Comparison of ENCODE assay signal across 8 mouse cellular contexts in genomic region chr5:33652783-33653173, GRCm38 (mm10). TPM values are rescaled to one million over a fixed set of nuclear protein-coding genes. Genes with fewer than 3 reads are reported as not detected.
DNase-seq lines count a peak whose midpoint lies in the region; ATAC-seq and TF ChIP-seq lines count a peak whose summit lies in the region.

No protein-coding gene starts in this region.

- H3K9ac ChIP-seq in embryonic facial prominence, embryonic 12.5 days, result peak overlapping the region; percentile 39; the same call in 1 of the 2 replicates
- H3K9ac ChIP-seq in intestine, embryonic 14.5 days (ENCODE audit: low read length), result peak overlapping the region; percentile 22; the same call in 1 of the 2 replicates

- peak overlapping the region; percentile 64 for H3K4me2 ChIP-seq in embryonic facial prominence, embryonic 12.5 days (replicated peaks)
- H3K4me2 ChIP-seq in intestine, embryonic 14.5 days (ENCODE audit: low read length), result peak overlapping the region; percentile 52
- H3K4me2 ChIP-seq in myocyte (ENCODE audit: low read depth), result peak overlapping the region; percentile 77

- 0 out of 2 replicates have a peak, but pooled peaks have one; percentile 20 for ATAC-seq in embryonic facial prominence, embryonic 12.5 days (ENCODE audit: insufficient number of reproducible peaks, insufficient read depth, low FRiP score, low TSS enrichment)
- ATAC-seq in intestine, embryonic 14.5 days (replicated peaks; ENCODE audit: low FRiP score, low TSS enrichment, low read depth), result peak; percentile 24

- H3K4me1 ChIP-seq in embryonic facial prominence, embryonic 12.5 days, result peaks cover 35% of the 10 kb centered on the region
- peaks cover 27% of the 10 kb centered on the region for H3K4me1 ChIP-seq in intestine, embryonic 14.5 days (replicated peaks; ENCODE audit: control insufficient read depth, insufficient read depth, low read length)

- peak overlapping the region; percentile 63 for H3ac ChIP-seq in myocyte (ENCODE audit: control insufficient read depth, insufficient read length)

- WGBS in embryonic facial prominence, embryonic 12.5 days, result 5% methylated on average over 9 of the region's 9 CpGs
- WGBS in intestine, embryonic 14.5 days, result under 1% methylated on average over 9 of the region's 9 CpGs

- DNase-seq in left cerebral cortex, adult 2 months (ENCODE audit: extremely low spot score in 1 of 2, low spot score in 2 of 2), result no peak
- no peak for DNase-seq in left cerebral cortex, adult 8-10 months (ENCODE audit: low spot score in 2 of 2)
- no peak for DNase-seq in intestine, embryonic 14.5 days (ENCODE audit: low spot score)
- DNase-seq in frontal cortex, adult 2 months (ENCODE audit: extremely low spot score in 1 of 2, low spot score in 1 of 2), result no peak
- no peak for DNase-seq in layer of hippocampus, postnatal 10 days (ENCODE audit: low spot score in 2 of 2)
- no peak for DNase-seq in adrenal gland, postnatal 36 days

- intact Hi-C loops in left cerebral cortex, adult 2 months (cut with DNase I), result loop anchor here (10.0 kb wide), 1 partner anchor 378 kb away; the partner anchor contains the start of gene Ctbp1

- H3K36me3 ChIP-seq in embryonic facial prominence, embryonic 12.5 days, result peaks cover 26% of the 10 kb centered on the region
- H3K36me3 ChIP-seq in intestine, embryonic 14.5 days (ENCODE audit: control insufficient read depth, insufficient read depth, low read length), result peaks cover 43% of the 10 kb centered on the region
- peaks cover 5% of the 10 kb centered on the region for H3K36me3 ChIP-seq in myocyte (ENCODE audit: control insufficient read depth, insufficient read depth)

- H3K9me3 ChIP-seq in embryonic facial prominence, embryonic 12.5 days, result no peaks in the 10 kb centered on the region
- H3K9me3 ChIP-seq in intestine, embryonic 14.5 days (ENCODE audit: control insufficient read depth, low read length), result no peaks in the 10 kb centered on the region

- peaks cover 58% of the 10 kb centered on the region for H3K79me2 ChIP-seq in myocyte (ENCODE audit: control insufficient read depth, insufficient read depth)

- TF ChIP-seq POLR2A in myocyte (IDR thresholded peaks at IDR 0.05; ENCODE audit: insufficient read length, low read depth), result no peak

- peak overlapping the region; percentile 19; the same call in 1 of the 2 replicates for H3K27ac ChIP-seq in left cerebral cortex, adult 2 months
- peak overlapping the region; percentile 94 for H3K27ac ChIP-seq in embryonic facial prominence, embryonic 12.5 days
- H3K27ac ChIP-seq in intestine, embryonic 14.5 days (ENCODE audit: low read depth), result peak overlapping the region; percentile 98

- no peaks in the 10 kb centered on the region for H3K27me3 ChIP-seq in embryonic facial prominence, embryonic 12.5 days
- no peaks in the 10 kb centered on the region for H3K27me3 ChIP-seq in intestine, embryonic 14.5 days (replicated peaks; ENCODE audit: control insufficient read depth, insufficient read depth, low read length)
- no peaks in the 10 kb centered on the region for H3K27me3 ChIP-seq in myocyte (ENCODE audit: control insufficient read depth, insufficient read depth, insufficient read length)

- peak overlapping the region; percentile 64; the same call in 1 of the 2 replicates for H3K4me3 ChIP-seq in left cerebral cortex, adult 2 months
- peak overlapping the region; percentile 81 for H3K4me3 ChIP-seq in embryonic facial prominence, embryonic 12.5 days
- H3K4me3 ChIP-seq in intestine, embryonic 14.5 days (ENCODE audit: low read depth, low read length), result peak overlapping the region; percentile 75
- peak overlapping the region; percentile 97 for H3K4me3 ChIP-seq in myocyte

- TF ChIP-seq CTCF in left cerebral cortex, adult 2 months (IDR thresholded peaks at IDR 0.05), result no peak

TF ChIP-seq in myocyte, 11 proteins besides CTCF, POLR2A, EP300 and RAD21:
- TF ChIP-seq REST (IDR thresholded peaks at IDR 0.05; ENCODE audit: insufficient read depth, insufficient read length) (no peak), TCF12 (IDR thresholded peaks at IDR 0.05; ENCODE audit: insufficient read depth, poor library complexity, severe bottlenecking) (no peak), E2F4 (IDR thresholded peaks at IDR 0.05; ENCODE audit: insufficient read depth) (no peak), SRF (IDR thresholded peaks at IDR 0.05; ENCODE audit: control insufficient read depth, insufficient read length, low read depth) (no peak), MYOG (IDR thresholded peaks at IDR 0.05; ENCODE audit: control insufficient read depth in 1 of 3, insufficient read depth in 1 of 3, insufficient read length in 2 of 3, low read depth in 2 of 3) (no peak), USF1 (IDR thresholded peaks at IDR 0.05; ENCODE audit: low read depth) (no peak), CEBPB (IDR thresholded peaks at IDR 0.05; ENCODE audit: insufficient read depth, poor library complexity, severe bottlenecking) (no peak), MYOD1 (IDR thresholded peaks at IDR 0.05; ENCODE audit: control insufficient read depth in 1 of 3, insufficient read length in 2 of 3, low read depth in 2 of 3) (no peak), TCF3 (IDR thresholded peaks at IDR 0.05; ENCODE audit: insufficient read length, low read depth) (no peak), POLR2AphosphoS2 (IDR thresholded peaks at IDR 0.05; ENCODE audit: insufficient read length, low read depth) (no peak), MAX (IDR thresholded peaks at IDR 0.05; ENCODE audit: low read depth) (no peak)

RNA-seq across cellular contexts. Expression of gene Slbp, which starts 0.4 kb away (rescaled TPM):
- total RNA-seq in left cerebral cortex, adult 2 months (2021), result 10 to 100 TPM; 24.4 to 25.7 TPM
- 10 to 100 TPM; 25.0 to 28.6 (median 26.4) TPM for total RNA-seq in left cerebral cortex, adult 8-10 months (2022)
- 265 and 270 TPM in 2 replicates for polyA plus RNA-seq in embryonic facial prominence, embryonic 12.5 days (2016; fragmentation: Nextera tagmentation; extraction: Ambion mirVana)
- 214 and 230 TPM in 2 replicates for polyA plus RNA-seq in intestine, embryonic 14.5 days (2014; fragmentation: Nextera tagmentation; extraction: Ambion mirVana)
- polyA plus RNA-seq in myocyte (2012; fragmentation: generic; extraction: Trizol), result 13.1 TPM
- polyA plus RNA-seq in frontal cortex, adult 2 months (2012; rRNA removed), result 28.0 and 30.8 TPM in 2 replicates
- total RNA-seq in layer of hippocampus, postnatal 10 days (2021), result 10 to 100 TPM; 28.7 to 31.7 TPM
- total RNA-seq in adrenal gland, postnatal 36 days (2021), result 10 to 100 TPM; 44.8 to 47.8 TPM

RNA-seq across cellular contexts. Expression of gene Tacc3, which starts 5.2 kb away (rescaled TPM):
- 1 to 10 TPM; 5.3 to 7.2 TPM for total RNA-seq in left cerebral cortex, adult 2 months (2021)
- total RNA-seq in left cerebral cortex, adult 8-10 months (2022), result 1 to 10 TPM; 5.3 to 7.5 (median 6.9) TPM
- polyA plus RNA-seq in embryonic facial prominence, embryonic 12.5 days (2016; fragmentation: Nextera tagmentation; extraction: Ambion mirVana), result 227 and 249 TPM in 2 replicates
- 174 and 191 TPM in 2 replicates for polyA plus RNA-seq in intestine, embryonic 14.5 days (2014; fragmentation: Nextera tagmentation; extraction: Ambion mirVana)
- polyA plus RNA-seq in myocyte (2012; fragmentation: generic; extraction: Trizol), result 54.1 TPM
- 8.4 and 9.1 TPM in 2 replicates for polyA plus RNA-seq in frontal cortex, adult 2 months (2012; rRNA removed)
- 10 to 100 TPM; 12.4 to 14.1 TPM for total RNA-seq in layer of hippocampus, postnatal 10 days (2021)
- 1 to 10 TPM; 7.6 to 8.4 TPM for total RNA-seq in adrenal gland, postnatal 36 days (2021)

RNA-seq across cellular contexts. Expression of gene Tmem129, which starts 5.4 kb away (rescaled TPM):
- total RNA-seq in left cerebral cortex, adult 2 months (2021), result 10 to 100 TPM; 24.8 to 26.7 TPM
- 10 to 100 TPM; 23.1 to 26.2 (median 24.0) TPM for total RNA-seq in left cerebral cortex, adult 8-10 months (2022)
- polyA plus RNA-seq in embryonic facial prominence, embryonic 12.5 days (2016; fragmentation: Nextera tagmentation; extraction: Ambion mirVana), result 40.7 and 43.3 TPM in 2 replicates
- 39.3 and 42.4 TPM in 2 replicates for polyA plus RNA-seq in intestine, embryonic 14.5 days (2014; fragmentation: Nextera tagmentation; extraction: Ambion mirVana)
- polyA plus RNA-seq in myocyte (2012; fragmentation: generic; extraction: Trizol), result 27.2 TPM
- polyA plus RNA-seq in frontal cortex, adult 2 months (2012; rRNA removed), result 34.8 and 36.3 TPM in 2 replicates
- 10 to 100 TPM; 21.4 to 22.4 TPM for total RNA-seq in layer of hippocampus, postnatal 10 days (2021)
- total RNA-seq in adrenal gland, postnatal 36 days (2021), result 10 to 100 TPM; 25.9 to 28.5 TPM

RNA-seq across cellular contexts. Expression of gene Gm9903, which starts 23.1 kb away (rescaled TPM):
- total RNA-seq in left cerebral cortex, adult 2 months (2021), result under 1 TPM; 0.70 to 0.77 TPM
- under 1 TPM; 0.55 to 0.89 (median 0.76) TPM for total RNA-seq in left cerebral cortex, adult 8-10 months (2022)
- polyA plus RNA-seq in embryonic facial prominence, embryonic 12.5 days (2016; fragmentation: Nextera tagmentation; extraction: Ambion mirVana), result 0.38 and 0.83 TPM in 2 replicates
- polyA plus RNA-seq in intestine, embryonic 14.5 days (2014; fragmentation: Nextera tagmentation; extraction: Ambion mirVana), result 0.27 and 0.46 TPM in 2 replicates
- polyA plus RNA-seq in myocyte (2012; fragmentation: generic; extraction: Trizol), result 0.25 TPM
- polyA plus RNA-seq in frontal cortex, adult 2 months (2012; rRNA removed), result 0.61 and 0.72 TPM in 2 replicates
- total RNA-seq in layer of hippocampus, postnatal 10 days (2021), result under 1 TPM in 1 of 2 experiments, not detected in 1; 0.73 TPM
- total RNA-seq in adrenal gland, postnatal 36 days (2021), result under 1 TPM; 0.30 to 0.36 TPM

RNA-seq across cellular contexts. Expression of gene Fam53a, which starts 23.3 kb away (rescaled TPM):
- 10 to 100 TPM; 25.2 to 26.1 TPM for total RNA-seq in left cerebral cortex, adult 2 months (2021)
- 10 to 100 TPM; 22.4 to 28.3 (median 26.2) TPM for total RNA-seq in left cerebral cortex, adult 8-10 months (2022)
- polyA plus RNA-seq in embryonic facial prominence, embryonic 12.5 days (2016; fragmentation: Nextera tagmentation; extraction: Ambion mirVana), result 72.9 and 74.6 TPM in 2 replicates
- polyA plus RNA-seq in intestine, embryonic 14.5 days (2014; fragmentation: Nextera tagmentation; extraction: Ambion mirVana), result 67.4 and 69.8 TPM in 2 replicates
- polyA plus RNA-seq in myocyte (2012; fragmentation: generic; extraction: Trizol), result 28.3 TPM
- 18.8 and 20.1 TPM in 2 replicates for polyA plus RNA-seq in frontal cortex, adult 2 months (2012; rRNA removed)
- 10 to 100 TPM; 20.4 to 24.0 TPM for total RNA-seq in layer of hippocampus, postnatal 10 days (2021)
- total RNA-seq in adrenal gland, postnatal 36 days (2021), result 10 to 100 TPM; 27.5 to 28.3 TPM

Comparison
In these comparisons a context has a peak if more than half of its experiments do, and no peak if none do; other contexts are left out.
1. H3K27ac ChIP-seq: peak in every context shown above with its lines; median percentile 98 in intestine, embryonic 14.5 days; 94 in embryonic facial prominence, embryonic 12.5 days; 19 in left cerebral cortex, adult 2 months.